Mouse (Mus musculus): Measurements from ENCODE around the gene Popdc3.

GRCm38 (mm10) chr10:45318922-45319321 lies 141.0 kb downstream of the Popdc3 start:
- TF ChIP-seq CTCF (IDR thresholded peaks at IDR 0.05; ENCODE audit: insufficient read depth, low read length) = no peak
- no peak for TF ChIP-seq POLR2A (IDR thresholded peaks at IDR 0.05; ENCODE audit: borderline replicate concordance, extremely low read depth, low read depth, low read length)
